Mouse (Mus musculus) c-Kit-negative CD71-positive TER-119-positive erythroid progenitor cells, embryonic 14.5 days (primary cell): ENCODE measurements around the gene Gnai2.
"Not testable (repeated sequence)": the region's sequence is repeated elsewhere in the genome, so short reads cannot be mapped to it uniquely, and the experiment has no call there.

Source experiments
- DNase-seq: peaks from one replicate; pipeline ENCODE4 v3.0.0-alpha.2; 2013; ENCODE audit warnings: low read depth, low spot score

The Gnai2 gene

DNA sequence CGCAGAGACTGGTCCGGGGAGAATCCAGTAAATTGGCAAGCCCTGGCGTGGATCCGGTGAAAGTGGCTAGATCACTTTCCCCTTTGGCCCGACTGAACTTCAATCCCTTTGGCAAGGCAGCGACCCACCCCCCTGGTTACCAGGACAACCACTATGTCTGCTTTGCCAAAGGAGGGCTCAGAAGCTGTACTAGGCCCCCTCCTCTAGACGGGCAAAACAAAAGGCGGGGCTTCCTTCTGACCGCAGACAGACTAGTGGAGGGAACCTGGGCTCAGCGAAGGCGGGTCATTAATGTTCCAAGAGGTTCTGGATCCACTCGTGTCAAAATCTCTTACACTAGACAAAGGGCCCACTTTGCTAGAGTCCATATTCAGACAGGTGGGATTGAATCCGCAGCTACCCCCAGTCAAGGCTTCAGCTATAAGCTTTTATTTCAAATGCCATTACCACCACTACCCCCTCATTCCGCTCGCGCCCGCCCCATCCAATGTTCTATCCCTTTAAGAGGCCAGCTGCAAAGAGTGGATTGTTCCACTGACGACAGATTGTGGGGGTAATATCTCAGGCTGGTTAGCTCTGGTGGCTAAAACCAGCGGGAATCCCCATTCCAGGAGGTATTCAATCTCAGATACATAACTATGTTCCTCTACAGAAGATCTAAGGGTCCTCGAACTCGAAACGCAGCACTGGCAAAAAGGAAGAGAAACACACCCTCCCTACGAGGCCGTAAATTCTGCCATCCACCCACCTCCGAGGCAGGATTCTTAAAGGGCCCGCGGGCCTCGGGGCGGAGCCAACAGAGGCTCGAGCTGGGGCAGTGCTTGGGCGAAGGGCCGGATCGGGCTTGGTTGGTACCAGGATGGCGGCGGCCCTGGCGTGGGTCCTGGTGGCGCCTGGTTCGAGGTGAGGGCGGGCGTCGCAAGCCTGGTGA is 66.6 kb downstream of the Gnai2 start:
- peak; percentile 83 for DNase-seq

DNA sequence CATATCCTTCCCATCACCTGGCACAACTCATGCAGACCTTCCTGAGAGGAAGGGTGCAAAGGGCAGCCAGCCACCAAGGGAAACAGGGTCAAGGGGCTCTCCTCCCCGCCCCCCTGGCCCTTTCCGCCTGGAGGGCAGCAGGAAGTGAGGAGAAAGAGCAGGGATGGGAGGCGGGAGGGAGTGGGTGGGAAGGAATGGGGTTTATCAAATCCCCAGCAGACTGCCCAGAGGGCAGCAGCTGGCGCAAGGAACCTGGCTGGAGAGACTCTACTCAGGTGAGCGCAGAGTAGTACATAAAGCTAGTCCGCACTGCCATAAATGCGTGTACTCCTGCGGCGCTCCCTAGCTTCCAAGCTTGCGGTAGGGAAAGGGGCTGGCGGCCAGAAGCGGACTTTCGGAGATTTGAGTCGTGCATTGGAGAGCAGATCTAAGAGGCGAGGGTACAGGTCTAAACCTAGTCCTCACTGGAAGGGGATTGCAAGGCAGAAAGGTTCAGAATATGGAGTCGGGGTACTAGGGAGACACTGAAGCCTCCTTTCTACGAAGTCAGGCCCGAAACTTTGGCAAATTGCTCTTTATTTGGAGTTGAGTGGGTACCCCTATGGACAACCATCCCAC is 67.4 kb downstream of the Gnai2 start, which contains the start of gene Hyal2:
Hyal2 (plus strand) TSS at position 244 of the 618 bp plus-strand sequence.
- no peak for DNase-seq

DNA sequence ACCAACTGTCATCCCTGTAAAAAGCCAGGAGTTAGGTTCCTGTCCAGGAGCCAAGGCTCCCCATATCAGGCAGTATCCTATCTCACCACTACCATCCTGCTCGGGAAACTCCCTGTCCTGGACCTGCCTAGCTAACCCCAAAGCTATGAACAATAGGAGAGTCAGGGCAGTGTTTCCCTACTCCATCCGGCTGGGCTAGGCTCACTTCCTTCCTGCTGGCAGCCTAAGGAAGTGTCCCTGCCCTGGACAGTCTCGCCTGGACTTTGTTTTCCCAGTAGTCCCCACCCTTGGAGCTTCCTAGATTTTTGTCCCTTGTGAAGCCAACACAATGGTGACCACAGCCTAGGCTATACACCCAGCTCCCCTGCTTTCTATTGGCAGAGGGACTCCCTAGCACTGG is 68.3 kb downstream of the Gnai2 start:
- no peak for DNase-seq

GRCm38 (mm10) chr9:107566041-107566709 is 69.0 kb downstream of the Gnai2 start:
- DNase-seq = peak; percentile 75

- not testable (repeated sequence) for DNase-seq
Observed at GRCm38 (mm10) chr9:107565556-107565955, 69.6 kb downstream of the Gnai2 start.
